Mouse (Mus musculus) heart, embryonic 16.5 days (tissue): ENCODE results near the gene Col26a1. TPM values are rescaled to one million over a fixed set of nuclear protein-coding genes. Genes with fewer than 3 reads are reported as not detected.

Source experiments
- ATAC-seq: fragments of 200-750 bp; cut with Nextera tagmentation; replicated peaks from 2 replicates; pipeline ENCODE4 v1.8.0; 2017; ENCODE audit warnings: moderate number of reproducible peaks; ENCODE audit not compliant: insufficient read depth, low FRiP score; ENCODE audit errors: extremely low read depth
- H3K27ac ChIP-seq: fragments of 300-500 bp; sonication (generic); 2 replicates; pipeline ENCODE4 v1.5.1; 2014; ENCODE audit warnings: mild to moderate bottlenecking, low read length, control low read depth, moderate library complexity
- H3K27me3 ChIP-seq: fragments of 300-500 bp; sonication (generic); 2 replicates; pipeline ENCODE4 v1.6.1; 2014; ENCODE audit warnings: low read length, mixed read lengths; ENCODE audit not compliant: control insufficient read depth, insufficient read depth
- H3K36me3 ChIP-seq: fragments of 300-500 bp; sonication (generic); 2 replicates; pipeline ENCODE4 v1.6.1; 2014; ENCODE audit not compliant: control insufficient read depth, insufficient read depth
- H3K4me1 ChIP-seq: fragments of 300-500 bp; sonication (generic); 2 replicates; pipeline ENCODE4 v1.6.1; 2014; ENCODE audit warnings: low read length, mixed read lengths; ENCODE audit not compliant: control insufficient read depth, insufficient read depth
- H3K4me2 ChIP-seq: fragments of 300-500 bp; sonication (generic); 2 replicates; pipeline ENCODE4 v1.6.1; 2014; ENCODE audit warnings: low read depth, mild to moderate bottlenecking, control low read depth, low read length
- H3K4me3 ChIP-seq: fragments of 300-500 bp; sonication (generic); 2 replicates; pipeline ENCODE4 v1.5.1; 2014; ENCODE audit warnings: mild to moderate bottlenecking, control low read depth, low read length
- H3K9ac ChIP-seq: fragments of 300-500 bp; sonication (generic); 2 replicates; pipeline ENCODE4 v1.6.1; 2014; ENCODE audit warnings: low read length, control low read depth
- H3K9me3 ChIP-seq: fragments of 300-500 bp; sonication (generic); replicated peaks from 2 replicates; pipeline ENCODE4 v1.6.1; 2016; ENCODE audit warnings: low read length; ENCODE audit not compliant: control insufficient read depth
- WGBS: fragments of 180-500 bp; shearing (Covaris S2); extraction: QIAGEN DNeasy Blood & Tissue Kit; methylation state at CpG from one replicate; pipeline ENCODE4 v1.1.7; 2014; 5-methylcytosine and 5-hydroxymethylcytosine counted together
- polyA plus RNA-seq: library from polyadenylated mRNA; unstranded; fragments of >200 nt; fragmentation: Nextera tagmentation; extraction: Ambion mirVana; gene quantifications from 2 replicates; pipeline ENCODE4 v1.2.1, GENCODE M21; 2015

The Col26a1 gene
- polyA plus RNA-seq, 1 experiment from 2014 or later, result 9.0 TPM

GRCm38 (mm10) chr5:136802732-136803131 lies 80.3 kb downstream of the Col26a1 start:
- Histone ChIP-seq H3K36me3 (no peaks in the 10 kb centered on the region), H3K27ac (no peak overlapping the region), H3K4me3 (0 out of 2 replicates have a peak overlapping the region, but pooled peaks have one; percentile 1), H3K9me3 (no peaks in the 10 kb centered on the region), H3K27me3 (no peaks in the 10 kb centered on the region), H3K4me2 (peak overlapping the region; percentile 44), H3K4me1 (peaks cover 12% of the 10 kb centered on the region; the same call in 1 of the 2 replicates), H3K9ac (no peak overlapping the region)
- WGBS, result 9% methylated on average over 17 of the region's 17 CpGs
- ATAC-seq, result no peak; the same call in 1 of the 2 replicates

- no peaks in the 10 kb centered on the region for H3K4me1 ChIP-seq
- no peaks in the 10 kb centered on the region for H3K9me3 ChIP-seq
- WGBS, result 32% methylated on average over 2 of the region's 2 CpGs
- H3K4me2 ChIP-seq, result no peak overlapping the region
- no peak overlapping the region for H3K4me3 ChIP-seq
- no peaks in the 10 kb centered on the region for H3K27me3 ChIP-seq
- H3K36me3 ChIP-seq, result no peaks in the 10 kb centered on the region
- H3K27ac ChIP-seq, result no peak overlapping the region
- ATAC-seq, result no peak
- no peak overlapping the region for H3K9ac ChIP-seq
These were observed 86.1 kb downstream of the Col26a1 start for GRCm38 (mm10) chr5:136796917-136797316.

GRCm38 (mm10) chr5:136793807-136794206 lies 89.2 kb downstream of the Col26a1 start:
- ATAC-seq, result no peak
- Histone ChIP-seq H3K9ac (no peak overlapping the region), H3K27ac (no peak overlapping the region), H3K36me3 (no peaks in the 10 kb centered on the region), H3K9me3 (no peaks in the 10 kb centered on the region), H3K4me1 (no peaks in the 10 kb centered on the region), H3K4me3 (no peak overlapping the region), H3K27me3 (no peaks in the 10 kb centered on the region), H3K4me2 (no peak overlapping the region)
- 89% methylated on average over 15 of the region's 15 CpGs for WGBS

GRCm38 (mm10) chr5:136792541-136792940 lies 90.5 kb downstream of the Col26a1 start:
- WGBS, result 74% methylated on average over 10 of the region's 10 CpGs
- ATAC-seq, result no peak

GRCm38 (mm10) chr5:136791204-136791603 lies 91.8 kb downstream of the Col26a1 start:
- Histone ChIP-seq H3K9me3 (no peaks in the 10 kb centered on the region), H3K4me2 (no peak overlapping the region), H3K4me3 (no peak overlapping the region), H3K36me3 (no peaks in the 10 kb centered on the region), H3K27ac (no peak overlapping the region), H3K9ac (no peak overlapping the region), H3K27me3 (no peaks in the 10 kb centered on the region), H3K4me1 (no peaks in the 10 kb centered on the region)
- WGBS, result 63% methylated on average over 3 of the region's 3 CpGs
- ATAC-seq, result no peak

More at GRCm38 (mm10) chr5:136792541-136792940, 90.5 kb downstream of the Col26a1 start:
- H3K27ac ChIP-seq, result no peak overlapping the region
- H3K9ac ChIP-seq, result no peak overlapping the region
- H3K36me3 ChIP-seq, result no peaks in the 10 kb centered on the region
- H3K4me3 ChIP-seq, result no peak overlapping the region
- no peaks in the 10 kb centered on the region for H3K9me3 ChIP-seq
- no peak overlapping the region for H3K4me2 ChIP-seq
- H3K4me1 ChIP-seq, result no peaks in the 10 kb centered on the region
- no peaks in the 10 kb centered on the region for H3K27me3 ChIP-seq

- no peaks in the 10 kb centered on the region for H3K27me3 ChIP-seq
- ATAC-seq, result peak; percentile 41
- no peak overlapping the region for H3K9ac ChIP-seq
- H3K9me3 ChIP-seq, result no peaks in the 10 kb centered on the region
- no peaks in the 10 kb centered on the region for H3K36me3 ChIP-seq
- H3K27ac ChIP-seq, result no peak overlapping the region
- H3K4me1 ChIP-seq, result no peaks in the 10 kb centered on the region
- H3K4me3 ChIP-seq, result no peak overlapping the region
- no peak overlapping the region for H3K4me2 ChIP-seq
- WGBS, result 15% methylated on average over 11 of the region's 11 CpGs
These were observed 92.3 kb downstream of the Col26a1 start for GRCm38 (mm10) chr5:136790570-136791196.

- Histone ChIP-seq H3K4me1 (no peaks in the 10 kb centered on the region), H3K9ac (no peak overlapping the region), H3K27me3 (no peaks in the 10 kb centered on the region), H3K36me3 (no peaks in the 10 kb centered on the region), H3K27ac (no peak overlapping the region), H3K4me2 (no peak overlapping the region), H3K4me3 (no peak overlapping the region), H3K9me3 (no peaks in the 10 kb centered on the region)
- ATAC-seq, result no peak
- 58% methylated on average over 8 of the region's 8 CpGs for WGBS
These were observed 98.5 kb downstream of the Col26a1 start for GRCm38 (mm10) chr5:136784531-136784930.

GRCm38 (mm10) chr5:136782600-136782999 lies 100.4 kb downstream of the Col26a1 start:
- Histone ChIP-seq H3K9ac (no peak overlapping the region), H3K36me3 (no peaks in the 10 kb centered on the region), H3K4me2 (peak overlapping the region; percentile 19; the same call in 1 of the 2 replicates), H3K27ac (no peak overlapping the region), H3K27me3 (no peaks in the 10 kb centered on the region), H3K4me1 (no peaks in the 10 kb centered on the region), H3K4me3 (no peak overlapping the region), H3K9me3 (no peaks in the 10 kb centered on the region)
- 48% methylated on average over 13 of the region's 13 CpGs for WGBS
- ATAC-seq, result no peak

- H3K27ac ChIP-seq, result no peak overlapping the region
These were observed 102.5 kb downstream of the Col26a1 start for GRCm38 (mm10) chr5:136780465-136780864.

More at GRCm38 (mm10) chr5:136780465-136780864, 102.5 kb downstream of the Col26a1 start:
- WGBS, result 48% methylated on average over 10 of the region's 10 CpGs
- Histone ChIP-seq H3K4me2 (no peak overlapping the region), H3K4me3 (no peak overlapping the region), H3K9ac (no peak overlapping the region), H3K36me3 (no peaks in the 10 kb centered on the region), H3K27me3 (no peaks in the 10 kb centered on the region), H3K9me3 (no peaks in the 10 kb centered on the region), H3K4me1 (peaks cover 4% of the 10 kb centered on the region; the same call in 1 of the 2 replicates)
- no peak for ATAC-seq
